Mouse (Mus musculus): ENCODE measurements around the gene Snx6.

The Snx6 gene

GRCm38 (mm10) chr12:54697791-54698250 lies 97.7 kb downstream of the Snx6 start:
- DNase-seq: peak; percentile 13

- peak; percentile 24 for DNase-seq
Observed at GRCm38 (mm10) chr12:54697003-54697597, 98.4 kb downstream of the Snx6 start.

All from thymus, postnatal 25 days (tissue).